Mouse (Mus musculus): Measurements from ENCODE around the gene Megf11. TPM values are rescaled to one million over a fixed set of nuclear protein-coding genes. Genes with fewer than 3 reads are reported as not detected.

The Megf11 gene
- polyA plus RNA-seq, 1 experiment from 2014 or later = 0.53 TPM

DNA sequence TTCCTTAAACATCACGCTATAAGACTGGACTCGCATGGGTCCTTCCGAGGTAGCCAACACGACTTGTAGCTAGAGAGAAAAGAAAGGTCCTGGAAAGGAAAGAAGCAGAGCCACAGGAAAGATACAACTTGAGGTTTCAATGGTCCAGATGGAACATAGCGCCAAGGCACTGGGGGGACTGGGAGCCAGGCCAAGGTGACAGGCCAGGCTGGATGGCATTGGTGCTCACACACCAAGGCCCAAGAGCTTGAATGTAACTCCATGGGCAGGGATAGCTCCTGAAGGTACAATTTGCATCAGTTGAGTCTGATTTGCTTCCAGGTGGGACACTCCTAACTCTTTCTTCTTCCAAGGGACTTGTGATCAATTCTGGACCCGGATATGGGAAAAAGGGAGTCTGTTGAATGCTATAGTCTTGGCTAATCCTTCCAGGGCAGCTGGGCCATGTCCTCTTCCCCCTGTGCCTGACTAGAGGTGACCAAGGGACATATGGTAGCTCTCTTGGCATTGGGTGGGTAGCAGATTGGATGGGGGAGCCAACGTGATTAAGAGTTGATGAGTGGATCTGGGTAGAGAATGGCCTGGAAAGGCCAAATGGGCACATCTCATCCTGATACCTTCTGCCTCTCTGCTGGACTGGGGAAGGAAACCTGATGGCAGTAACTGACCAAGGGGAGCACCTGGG is 172.6 kb downstream of the Megf11 start:
- Histone ChIP-seq H3K4me1 (replicated peaks; ENCODE audit: control insufficient read depth, insufficient read depth, low read length) (no peaks in the 10 kb centered on the region), H3K36me3 (ENCODE audit: control insufficient read depth, insufficient read depth, low read length) (no peaks in the 10 kb centered on the region), H3K27me3 (replicated peaks; ENCODE audit: control insufficient read depth, insufficient read depth, low read length) (no peaks in the 10 kb centered on the region), H3K4me2 (no peak overlapping the region), H3K9me3 (ENCODE audit: control insufficient read depth, low read length) (0 out of 2 replicates have a peak, but pooled peaks cover 3% of the 10 kb centered on the region), H3K27ac (ENCODE audit: low read depth, low read length) (no peak overlapping the region), H3K9ac (ENCODE audit: low read depth, low read length) (no peak overlapping the region), H3K4me3 (ENCODE audit: low read depth, low read length) (no peak overlapping the region)
- 90% methylated on average over 7 of the region's 7 CpGs for WGBS
- DNase-seq (ENCODE audit: low spot score) (no peak), ATAC-seq (replicated peaks; ENCODE audit: low FRiP score) (no peak)

- peak overlapping the region; percentile 79 for H3K27ac ChIP-seq (ENCODE audit: low read depth, low read length)
- peak; percentile 80 for ATAC-seq (replicated peaks; ENCODE audit: low FRiP score)
- H3K9ac ChIP-seq (ENCODE audit: low read depth, low read length) = peak overlapping the region; percentile 6
- H3K27me3 ChIP-seq (replicated peaks; ENCODE audit: control insufficient read depth, insufficient read depth, low read length) = no peaks in the 10 kb centered on the region
- H3K4me3 ChIP-seq (ENCODE audit: low read depth, low read length) = no peak overlapping the region
- H3K4me1 ChIP-seq (replicated peaks; ENCODE audit: control insufficient read depth, insufficient read depth, low read length) = peaks cover 36% of the 10 kb centered on the region
- H3K9me3 ChIP-seq (ENCODE audit: control insufficient read depth, low read length) = peaks cover 6% of the 10 kb centered on the region; the same call in 1 of the 2 replicates
- H3K4me2 ChIP-seq = peak overlapping the region; percentile 40
- no peak for DNase-seq (ENCODE audit: low spot score)
- no peaks in the 10 kb centered on the region for H3K36me3 ChIP-seq (ENCODE audit: control insufficient read depth, insufficient read depth, low read length)
- WGBS = 41% methylated on average over 5 of the region's 5 CpGs
Measured at GRCm38 (mm10) chr9:64564315-64564767, 178.9 kb downstream of the Megf11 start.

DNA sequence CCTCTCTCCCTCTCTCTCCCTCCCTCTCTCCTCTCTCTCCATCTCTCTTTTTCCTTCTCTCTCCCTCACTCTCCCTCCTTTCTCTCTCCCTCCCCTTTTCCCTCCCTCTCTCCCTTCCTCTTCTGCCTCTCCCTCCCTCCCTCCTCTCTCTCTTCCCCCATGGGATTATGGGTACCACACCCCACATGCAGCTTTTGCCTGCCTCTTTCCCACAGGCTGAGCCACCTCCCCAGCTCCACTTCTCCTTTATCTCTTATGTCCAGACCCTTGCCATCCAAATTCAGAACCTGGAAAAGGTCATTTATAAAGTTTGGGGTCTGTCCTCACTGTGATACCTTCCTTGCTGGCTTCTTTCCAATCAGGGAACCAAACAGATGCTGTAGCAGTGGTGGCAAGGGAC is 180.5 kb downstream of the Megf11 start:
- peak overlapping the region; percentile 39 for H3K4me2 ChIP-seq
- H3K4me3 ChIP-seq (ENCODE audit: low read depth, low read length) = no peak overlapping the region
- H3K27me3 ChIP-seq (replicated peaks; ENCODE audit: control insufficient read depth, insufficient read depth, low read length) = no peaks in the 10 kb centered on the region
- ATAC-seq (replicated peaks; ENCODE audit: low FRiP score) = peak; percentile 63
- H3K27ac ChIP-seq (ENCODE audit: low read depth, low read length) = peak overlapping the region; percentile 81
- peak overlapping the region; percentile 51; the same call in 1 of the 2 replicates for H3K9ac ChIP-seq (ENCODE audit: low read depth, low read length)
- H3K9me3 ChIP-seq (ENCODE audit: control insufficient read depth, low read length) = peaks cover 6% of the 10 kb centered on the region; the same call in 1 of the 2 replicates
- H3K4me1 ChIP-seq (replicated peaks; ENCODE audit: control insufficient read depth, insufficient read depth, low read length) = peaks cover 36% of the 10 kb centered on the region
- H3K36me3 ChIP-seq (ENCODE audit: control insufficient read depth, insufficient read depth, low read length) = no peaks in the 10 kb centered on the region
- no peak for DNase-seq (ENCODE audit: low spot score)

DNA sequence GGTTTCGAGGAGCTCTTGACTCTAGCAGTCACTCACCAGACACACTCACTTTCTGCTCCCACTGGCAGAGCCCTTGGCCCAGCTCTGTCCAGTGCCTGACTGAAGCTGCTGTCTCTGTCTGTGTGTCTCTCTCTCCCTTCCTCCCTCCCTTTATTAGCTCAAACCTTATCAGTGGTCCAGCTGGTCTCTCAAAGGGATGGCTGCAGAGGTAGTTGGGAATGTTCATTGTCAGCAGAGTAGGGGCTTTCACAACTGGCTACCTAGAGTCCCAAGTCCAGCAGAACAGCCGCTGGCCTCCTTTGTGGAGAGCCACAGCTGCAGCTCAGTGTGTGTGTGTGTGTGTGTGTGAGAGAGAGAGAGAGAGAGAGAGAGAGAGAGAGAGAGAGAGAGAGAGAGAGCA is 180.9 kb downstream of the Megf11 start:
- Histone ChIP-seq H3K9ac (ENCODE audit: low read depth, low read length) (peak overlapping the region; percentile 51; the same call in 1 of the 2 replicates), H3K36me3 (ENCODE audit: control insufficient read depth, insufficient read depth, low read length) (no peaks in the 10 kb centered on the region), H3K9me3 (ENCODE audit: control insufficient read depth, low read length) (peaks cover 6% of the 10 kb centered on the region; the same call in 1 of the 2 replicates), H3K4me2 (peak overlapping the region; percentile 39), H3K27me3 (replicated peaks; ENCODE audit: control insufficient read depth, insufficient read depth, low read length) (no peaks in the 10 kb centered on the region), H3K4me1 (replicated peaks; ENCODE audit: control insufficient read depth, insufficient read depth, low read length) (peaks cover 36% of the 10 kb centered on the region), H3K4me3 (ENCODE audit: low read depth, low read length) (no peak overlapping the region), H3K27ac (ENCODE audit: low read depth, low read length) (peak overlapping the region; percentile 81)
- peak; percentile 59 for ATAC-seq (replicated peaks; ENCODE audit: low FRiP score)
- 53% methylated on average over 2 of the region's 2 CpGs for WGBS
- no peak for DNase-seq (ENCODE audit: low spot score)

DNA sequence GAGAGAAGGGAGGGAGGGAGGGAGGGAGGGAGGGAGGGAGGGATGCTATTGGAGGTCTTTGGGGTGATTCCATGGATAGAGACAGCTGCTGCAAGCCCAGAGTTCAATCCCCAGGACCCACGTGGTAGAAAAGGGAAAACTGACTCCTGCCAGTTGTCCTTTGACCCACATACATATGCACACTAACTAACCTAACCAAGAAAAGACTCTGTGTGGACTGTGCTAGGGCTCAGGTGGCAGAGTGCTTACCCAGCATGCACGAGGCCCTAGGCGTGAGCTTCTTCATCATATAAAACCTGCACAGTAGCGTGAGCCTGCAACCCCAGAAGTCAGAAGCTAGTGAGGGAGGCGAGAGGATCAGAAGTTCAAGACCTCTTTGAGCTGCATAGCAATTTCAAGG is 182.1 kb downstream of the Megf11 start:
- Histone ChIP-seq H3K27ac (ENCODE audit: low read depth, low read length) (no peak overlapping the region), H3K36me3 (ENCODE audit: control insufficient read depth, insufficient read depth, low read length) (no peaks in the 10 kb centered on the region), H3K4me2 (no peak overlapping the region), H3K9ac (ENCODE audit: low read depth, low read length) (no peak overlapping the region), H3K27me3 (replicated peaks; ENCODE audit: control insufficient read depth, insufficient read depth, low read length) (no peaks in the 10 kb centered on the region), H3K9me3 (ENCODE audit: control insufficient read depth, low read length) (peaks cover 6% of the 10 kb centered on the region; the same call in 1 of the 2 replicates), H3K4me1 (replicated peaks; ENCODE audit: control insufficient read depth, insufficient read depth, low read length) (peaks cover 39% of the 10 kb centered on the region), H3K4me3 (ENCODE audit: low read depth, low read length) (no peak overlapping the region)
- no peak for ATAC-seq (replicated peaks; ENCODE audit: low FRiP score)
- WGBS = 72% methylated on average over 5 of the region's 5 CpGs
- no peak for DNase-seq (ENCODE audit: low spot score)

DNA sequence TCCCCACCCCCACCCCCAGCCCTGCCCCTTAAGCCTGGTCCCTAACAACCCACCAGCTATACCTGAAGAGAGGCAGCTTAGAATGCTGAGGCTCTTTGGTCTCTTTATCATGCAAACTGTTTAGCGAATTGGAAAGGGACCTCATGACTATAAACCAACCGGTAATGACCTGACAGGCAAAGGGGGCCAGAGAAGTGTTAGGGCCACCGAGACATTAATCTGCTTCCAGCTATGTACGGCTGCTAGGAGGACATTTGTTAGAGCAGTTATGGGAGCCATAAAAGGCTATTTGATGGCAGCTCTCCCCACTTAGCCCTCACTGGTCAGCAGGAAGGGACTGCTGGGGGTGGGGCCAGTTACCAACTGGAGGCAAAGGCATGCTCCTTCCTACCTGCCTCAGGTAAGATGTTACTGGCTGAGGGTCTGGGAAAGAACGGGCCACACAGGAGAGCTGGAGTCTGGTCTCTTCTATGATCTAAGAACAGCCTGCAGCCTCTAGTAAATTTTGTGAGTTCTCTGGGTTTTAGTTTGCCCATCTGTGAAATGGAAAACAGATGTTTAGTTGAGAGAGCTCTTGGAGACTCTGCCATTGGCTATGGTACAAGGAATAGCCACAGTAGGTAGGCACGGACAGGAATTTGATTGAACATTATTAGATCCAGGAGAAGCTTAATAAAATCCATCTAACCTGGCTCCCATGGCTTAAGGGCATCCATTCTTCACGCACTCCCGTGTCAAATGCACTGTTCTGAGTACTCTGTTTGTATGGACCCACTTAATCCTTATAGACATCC is 183.2 kb downstream of the Megf11 start:
- H3K4me2 ChIP-seq = no peak overlapping the region
- DNase-seq (ENCODE audit: low spot score) = no peak

DNA sequence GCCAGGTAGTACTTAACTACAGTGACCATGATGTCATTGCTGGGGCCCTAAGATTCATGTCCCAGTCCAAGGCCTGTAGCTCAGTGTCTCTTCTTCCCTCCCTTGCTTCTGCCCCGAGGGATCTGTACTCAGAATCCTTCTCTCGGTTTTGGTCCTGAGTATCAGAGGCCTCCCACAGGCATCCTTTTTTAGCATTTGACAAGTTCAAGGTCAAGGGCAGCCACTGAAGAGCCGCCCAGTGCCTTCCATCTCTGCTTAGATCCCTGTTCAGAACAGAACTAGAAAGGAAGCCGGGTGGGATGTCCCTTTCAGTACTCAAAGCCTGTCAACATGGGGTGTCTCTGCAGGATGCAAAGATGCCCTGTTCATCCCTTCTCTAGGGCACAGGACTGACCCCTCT is 185.0 kb downstream of the Megf11 start:
- no peak for ATAC-seq (replicated peaks; ENCODE audit: low FRiP score)
- H3K27ac ChIP-seq (ENCODE audit: low read depth, low read length) = peak overlapping the region; percentile 62
- H3K4me2 ChIP-seq = no peak overlapping the region
- H3K27me3 ChIP-seq (replicated peaks; ENCODE audit: control insufficient read depth, insufficient read depth, low read length) = no peaks in the 10 kb centered on the region
- no peaks in the 10 kb centered on the region for H3K9me3 ChIP-seq (ENCODE audit: control insufficient read depth, low read length)
- no peak overlapping the region for H3K4me3 ChIP-seq (ENCODE audit: low read depth, low read length)
- no peaks in the 10 kb centered on the region for H3K36me3 ChIP-seq (ENCODE audit: control insufficient read depth, insufficient read depth, low read length)
- peaks cover 27% of the 10 kb centered on the region for H3K4me1 ChIP-seq (replicated peaks; ENCODE audit: control insufficient read depth, insufficient read depth, low read length)
- WGBS = 54% methylated on average over 4 of the region's 4 CpGs
- no peak overlapping the region for H3K9ac ChIP-seq (ENCODE audit: low read depth, low read length)
- DNase-seq (ENCODE audit: low spot score) = no peak

More for the DNA sequence above, 183.2 kb downstream of the Megf11 start:
- H3K27ac ChIP-seq (ENCODE audit: low read depth, low read length) = no peak overlapping the region
- no peak for ATAC-seq (replicated peaks; ENCODE audit: low FRiP score)
- no peak overlapping the region for H3K9ac ChIP-seq (ENCODE audit: low read depth, low read length)
- H3K9me3 ChIP-seq (ENCODE audit: control insufficient read depth, low read length) = no peaks in the 10 kb centered on the region
- H3K4me1 ChIP-seq (replicated peaks; ENCODE audit: control insufficient read depth, insufficient read depth, low read length) = peaks cover 39% of the 10 kb centered on the region
- H3K36me3 ChIP-seq (ENCODE audit: control insufficient read depth, insufficient read depth, low read length) = no peaks in the 10 kb centered on the region
- H3K27me3 ChIP-seq (replicated peaks; ENCODE audit: control insufficient read depth, insufficient read depth, low read length) = no peaks in the 10 kb centered on the region
- 53% methylated on average over 8 of the region's 8 CpGs for WGBS
- H3K4me3 ChIP-seq (ENCODE audit: low read depth, low read length) = no peak overlapping the region

DNA sequence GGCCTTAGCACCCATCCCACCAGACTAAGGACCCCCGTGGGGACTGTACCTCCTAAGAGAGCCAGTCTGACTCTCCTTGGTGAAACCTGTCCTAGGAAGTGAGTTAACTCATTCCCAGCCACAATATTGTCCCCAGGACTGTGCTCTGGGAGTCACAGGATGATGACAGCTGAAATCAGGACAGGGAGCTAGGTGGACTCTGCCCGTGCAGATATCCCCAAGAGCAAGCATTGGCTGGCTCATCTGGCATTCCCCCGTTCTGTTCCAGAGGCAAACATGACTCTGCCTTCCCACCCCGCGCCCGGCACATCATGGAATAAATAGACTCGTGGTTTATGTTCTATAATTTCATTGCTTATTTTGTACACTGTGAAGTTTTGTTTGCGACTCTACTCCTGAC is 185.7 kb downstream of the Megf11 start:
- Histone ChIP-seq H3K4me3 (ENCODE audit: low read depth, low read length) (no peak overlapping the region), H3K36me3 (ENCODE audit: control insufficient read depth, insufficient read depth, low read length) (no peaks in the 10 kb centered on the region), H3K27ac (ENCODE audit: low read depth, low read length) (peak overlapping the region; percentile 62), H3K9me3 (ENCODE audit: control insufficient read depth, low read length) (no peaks in the 10 kb centered on the region), H3K9ac (ENCODE audit: low read depth, low read length) (no peak overlapping the region), H3K4me1 (replicated peaks; ENCODE audit: control insufficient read depth, insufficient read depth, low read length) (peaks cover 25% of the 10 kb centered on the region), H3K4me2 (peak overlapping the region; percentile 13; the same call in 1 of the 2 replicates), H3K27me3 (replicated peaks; ENCODE audit: control insufficient read depth, insufficient read depth, low read length) (no peaks in the 10 kb centered on the region)
- 79% methylated on average over 8 of the region's 8 CpGs for WGBS
- ATAC-seq (replicated peaks; ENCODE audit: low FRiP score) = no peak
- DNase-seq (ENCODE audit: low spot score) = no peak

Measured in liver, embryonic 11.5 days (tissue).